Comparison of ENCODE assay signal across 8 mouse cellular contexts in genomic region chr13:24603591-24604009, GRCm38 (mm10). TPM values are rescaled to one million over a fixed set of nuclear protein-coding genes. Genes with fewer than 3 reads are reported as not detected.
DNase-seq lines count a peak whose midpoint lies in the region; ATAC-seq and TF ChIP-seq lines count a peak whose summit lies in the region.

No protein-coding gene starts in this region.

- peaks cover 16% of the 10 kb centered on the region for H3K27me3 ChIP-seq in forebrain, embryonic 10.5 days (ENCODE audit: poor library complexity, severe bottlenecking)
- no peaks in the 10 kb centered on the region for H3K27me3 ChIP-seq in forebrain, postnatal 0 days (ENCODE audit: insufficient read depth, low read length)

- peaks cover 47% of the 10 kb centered on the region for H3K4me1 ChIP-seq in forebrain, embryonic 10.5 days
- H3K4me1 ChIP-seq in forebrain, postnatal 0 days (ENCODE audit: insufficient read depth), result peaks cover 12% of the 10 kb centered on the region

- TF ChIP-seq CTCF in forebrain, postnatal 0 days (IDR thresholded peaks at IDR 0.05; ENCODE audit: low read depth), result no peak

- no peak overlapping the region; the same call in 1 of the 2 replicates for H3K4me3 ChIP-seq in forebrain, embryonic 10.5 days
- H3K4me3 ChIP-seq in forebrain, postnatal 0 days (ENCODE audit: low read depth, low read length), result no peak overlapping the region

- no peak for DNase-seq in forebrain, embryonic 10.5 days (ENCODE audit: extremely low spot score, low spot score)
- DNase-seq in forebrain, postnatal 0 days, result no peak
- peak; percentile 53 to 60 for DNase-seq in B cell, adult 2 months
- DNase-seq in heart, adult 18-20 months, result peak; percentile 44 to 49
- peak; percentile 16 to 28 for DNase-seq in kidney, adult 8-10 months
- DNase-seq in lung, postnatal 10 days, result peak; percentile 83
- DNase-seq in ovary, adult 18-20 months (ENCODE audit: low spot score), result no peak
- no peak for DNase-seq in cerebellum, adult 9-11 months

- ATAC-seq in forebrain, postnatal 0 days, result no peak

- 12% methylated on average over 11 of the region's 11 CpGs for WGBS in forebrain, embryonic 10.5 days
- WGBS in forebrain, postnatal 0 days, result 22% methylated on average over 11 of the region's 11 CpGs

- no peak overlapping the region for H3K4me2 ChIP-seq in forebrain, postnatal 0 days (ENCODE audit: low read depth)

- peak overlapping the region; percentile 67 for H3K27ac ChIP-seq in forebrain, embryonic 10.5 days
- no peak overlapping the region for H3K27ac ChIP-seq in forebrain, postnatal 0 days (ENCODE audit: low read depth, low read length)

- no peaks in the 10 kb centered on the region for H3K36me3 ChIP-seq in forebrain, embryonic 10.5 days (replicated peaks)
- H3K36me3 ChIP-seq in forebrain, postnatal 0 days (ENCODE audit: insufficient read depth), result no peaks in the 10 kb centered on the region

- H3K9ac ChIP-seq in forebrain, postnatal 0 days, result no peak overlapping the region

- no peaks in the 10 kb centered on the region for H3K9me3 ChIP-seq in forebrain, embryonic 10.5 days
- H3K9me3 ChIP-seq in forebrain, postnatal 0 days (ENCODE audit: low read length), result no peaks in the 10 kb centered on the region

RNA-seq across cellular contexts. Expression of gene Ripor2, which starts 21.6 kb away (rescaled TPM):
- 1.5 and 2.2 TPM in 2 replicates for polyA plus RNA-seq in forebrain, embryonic 10.5 days (2016; fragmentation: Nextera tagmentation; extraction: Ambion mirVana)
- total RNA-seq in forebrain, postnatal 0 days (2014; rRNA removed), result 51.5 and 53.2 TPM in 2 replicates
- 13.8 and 21.3 TPM in 2 replicates for polyA plus RNA-seq in forebrain, postnatal 0 days (2015; fragmentation: Nextera tagmentation; extraction: Ambion mirVana)
- total RNA-seq in heart, adult 18-20 months (2021), result 10 to 100 TPM in 1 of 2 experiments, 1 to 10 TPM in 1; 7.0 to 11.4 TPM

Comparison
In these comparisons a context has a peak if more than half of its experiments do, and no peak if none do; other contexts are left out.
1. DNase-seq: peak in B cell, adult 2 months (2 of 2), heart, adult 18-20 months (2 of 2), kidney, adult 8-10 months (2 of 2) and lung, postnatal 10 days (single experiment); none in forebrain, embryonic 10.5 days (single experiment), forebrain, postnatal 0 days (single experiment), ovary, adult 18-20 months (single experiment) and cerebellum, adult 9-11 months (single experiment).